Comparison of ENCODE assay signal across 16 mouse cellular contexts in genomic region chr2:61813106-61813505, GRCm38 (mm10). TPM values are rescaled to one million over a fixed set of nuclear protein-coding genes. Genes with fewer than 3 reads are reported as not detected.
DNase-seq lines count a peak whose midpoint lies in the region; TF ChIP-seq lines count a peak whose summit lies in the region.
"Had no signal": no experiment of that assay in that cellular context is flagged by ENCODE, and none has a peak within 500 bp of the region (broad histone marks: within the 10 kb centered on the region; RNA-seq: fewer than 3 reads in every experiment).

No protein-coding gene starts in this region.

- no peak for TF ChIP-seq EP300 in heart, adult 2 months (IDR thresholded peaks at IDR 0.05; ENCODE audit: insufficient read depth, low read depth, low read length)

- no peak overlapping the region for H3K9ac ChIP-seq in heart, adult 2 months (ENCODE audit: low read depth, low read length)
- H3K9ac ChIP-seq: hindbrain, embryonic 12.5 days; kidney, embryonic 15.5 days; limb, embryonic 12.5 days had no signal

- no peak overlapping the region for H3K27ac ChIP-seq in heart, adult 2 months
- H3K27ac ChIP-seq in limb, embryonic 10.5 days, result no peak overlapping the region
- H3K27ac ChIP-seq: hindbrain, embryonic 12.5 days; kidney, embryonic 15.5 days; limb, embryonic 12.5 days had no signal

- DNase-seq in heart, adult 2 months, result peak; percentile 2 to 19
- no peak for DNase-seq in heart, adult 11 months
- peak; percentile 9 for DNase-seq in lung, adult 2 months
- DNase-seq in lung, adult 18-20 months, result no peak
- peak; percentile 19 for DNase-seq in embryo, embryonic 9.5 days (ENCODE audit: extremely low spot score)
- peak; percentile 38 for DNase-seq in limb, embryonic 10.5 days (ENCODE audit: low spot score)
- DNase-seq in right cerebral cortex, postnatal 10 days (ENCODE audit: low spot score in 2 of 2), result no peak
- DNase-seq in frontal cortex, postnatal 10 days (ENCODE audit: low spot score in 2 of 2), result no peak
- DNase-seq: adrenal gland, postnatal 25 days; cerebellum, adult 11 months; layer of hippocampus, adult 9-11 months; right cerebral cortex, adult 18-20 months; thymus, adult 2 months had no signal

- H3K27me3 ChIP-seq in heart, adult 2 months (ENCODE audit: control insufficient read depth, insufficient read depth, low read length), result peaks cover 42% of the 10 kb centered on the region
- H3K27me3 ChIP-seq in limb, embryonic 10.5 days (ENCODE audit: low read depth, poor library complexity, severe bottlenecking), result peaks cover 98% of the 10 kb centered on the region

- no peaks in the 10 kb centered on the region for H3K9me3 ChIP-seq in limb, embryonic 10.5 days (replicated peaks)
- H3K9me3 ChIP-seq: hindbrain, embryonic 12.5 days; kidney, embryonic 15.5 days; limb, embryonic 12.5 days had no signal

- H3K36me3 ChIP-seq in heart, adult 2 months (ENCODE audit: control insufficient read depth, insufficient read depth, low read length), result no peaks in the 10 kb centered on the region
- H3K36me3 ChIP-seq in limb, embryonic 10.5 days, result no peaks in the 10 kb centered on the region
- H3K36me3 ChIP-seq: hindbrain, embryonic 12.5 days; kidney, embryonic 15.5 days; limb, embryonic 12.5 days had no signal

- intact Hi-C loops in heart, adult 2 months (cut with DNase I), result loop anchor here (5.0 to 10.0 kb wide), 2 partner anchors 101 to 148 kb away; partner anchors contain the start of gene Psmd14

- H3K4me1 ChIP-seq in heart, adult 2 months (ENCODE audit: control insufficient read depth, insufficient read depth, low read length), result no peaks in the 10 kb centered on the region; the same call in 1 of the 2 replicates
- H3K4me1 ChIP-seq in lung, adult 2 months (ENCODE audit: control insufficient read depth, insufficient read depth, low read length), result peaks cover 5% of the 10 kb centered on the region
- H3K4me1 ChIP-seq in limb, embryonic 10.5 days, result peaks cover 23% of the 10 kb centered on the region

- no peak for TF ChIP-seq CTCF in heart, adult 2 months (IDR thresholded peaks at IDR 0.05)
- TF ChIP-seq CTCF in lung, adult 2 months (IDR thresholded peaks at IDR 0.05; ENCODE audit: insufficient read depth, low read length), result no peak

- no peak overlapping the region for H3K4me3 ChIP-seq in heart, adult 2 months
- H3K4me3 ChIP-seq in lung, adult 2 months (replicated peaks; ENCODE audit: extremely low read depth, low read depth, low read length), result no peak overlapping the region
- H3K4me3 ChIP-seq in limb, embryonic 10.5 days, result no peak overlapping the region

- WGBS in heart, adult 2 months, result 37% methylated on average over 6 of the region's 6 CpGs
- 21% methylated on average over 6 of the region's 6 CpGs for WGBS in lung, adult 2 months
- WGBS in limb, embryonic 10.5 days, result 6% methylated on average over 6 of the region's 6 CpGs

- no peaks in the 10 kb centered on the region for H3K79me2 ChIP-seq in heart, adult 2 months (replicated peaks; ENCODE audit: control insufficient read depth, insufficient read depth, low read length)

- TF ChIP-seq POLR2A in heart, adult 2 months (IDR thresholded peaks at IDR 0.05; ENCODE audit: insufficient read depth, low read depth, low read length), result no peak
- no peak for TF ChIP-seq POLR2A in lung, adult 2 months (IDR thresholded peaks at IDR 0.05; ENCODE audit: borderline replicate concordance, extremely low read depth, low read depth, low read length)

RNA-seq across cellular contexts. Expression of gene Tbr1, which starts 10.4 kb away (rescaled TPM):
- total RNA-seq in heart, adult 2 months (2021), result under 1 TPM in 1 of 2 experiments, not detected in 1; 0.09 TPM
- not detected in 2 replicates for polyA plus RNA-seq in heart, adult 2 months (2012; rRNA removed)
- 0.07 and 0.09 TPM in 2 replicates for polyA plus RNA-seq in lung, adult 2 months (2012; rRNA removed)
- polyA plus RNA-seq in limb, embryonic 10.5 days (2016; fragmentation: Nextera tagmentation; extraction: Ambion mirVana), result 0.04 and 0.10 TPM in 2 replicates
- total RNA-seq: adrenal gland, postnatal 25 days had no signal
- polyA plus RNA-seq: kidney, embryonic 15.5 days had no signal

Comparison
In these comparisons a context has a peak if more than half of its experiments do, and no peak if none do; other contexts are left out.
1. DNase-seq: peak in heart, adult 2 months (2 of 2), lung, adult 2 months (single experiment), embryo, embryonic 9.5 days (single experiment) and limb, embryonic 10.5 days (single experiment); none in heart, adult 11 months (single experiment), lung, adult 18-20 months (0 of 2), right cerebral cortex, postnatal 10 days (0 of 2) and frontal cortex, postnatal 10 days (0 of 2).